Mouse (Mus musculus): ENCODE data around the gene D430041D05Rik.

DNA sequence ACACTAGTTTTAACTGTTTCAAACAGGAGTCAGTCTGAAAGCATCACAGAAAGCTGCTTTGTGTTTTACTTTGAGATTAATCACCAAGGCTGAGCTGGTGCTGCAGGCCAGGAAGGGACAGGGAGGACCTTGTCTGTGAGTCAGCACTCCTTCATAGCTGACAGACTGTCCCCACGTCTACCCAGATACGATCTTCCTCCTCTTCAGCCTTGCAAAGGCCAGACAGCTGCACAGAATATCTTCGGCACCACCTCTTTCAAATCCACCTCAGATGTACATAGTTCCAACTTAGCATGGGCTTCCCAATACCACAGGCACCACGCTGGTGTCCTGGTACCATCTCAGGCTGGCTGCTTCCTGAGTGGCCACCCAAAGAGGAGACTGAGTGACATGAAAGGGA lies 232.6 kb downstream of the D430041D05Rik start:
- TF ChIP-seq CTCF (IDR thresholded peaks at IDR 0.05; ENCODE audit: insufficient read depth, low read length) (no peak), POLR2A (IDR thresholded peaks at IDR 0.05; ENCODE audit: borderline replicate concordance, extremely low read depth, low read depth, low read length) (no peak)

Measured in lung, adult 2 months (tissue).